Mouse (Mus musculus) kidney, adult 2 months (tissue): ENCODE measurements around the gene Got1.

ENCODE experiments used
- CTCF ChIP-seq: fragments of 200-500 bp; conservative IDR thresholded peaks from 2 replicates; pipeline ENCODE4 v1.5.1; 2011; ENCODE audit warnings: low read depth, mild to moderate bottlenecking, control low read depth, low read length, moderate library complexity, mixed read lengths; ENCODE audit not compliant: insufficient read depth, insufficient read length
- POLR2A ChIP-seq: fragments of 200-500 bp; IDR thresholded peaks from one replicate; pipeline ENCODE4 v1.6.1; 2011; ENCODE audit warnings: low read depth, low read length, control low read depth

DNA sequence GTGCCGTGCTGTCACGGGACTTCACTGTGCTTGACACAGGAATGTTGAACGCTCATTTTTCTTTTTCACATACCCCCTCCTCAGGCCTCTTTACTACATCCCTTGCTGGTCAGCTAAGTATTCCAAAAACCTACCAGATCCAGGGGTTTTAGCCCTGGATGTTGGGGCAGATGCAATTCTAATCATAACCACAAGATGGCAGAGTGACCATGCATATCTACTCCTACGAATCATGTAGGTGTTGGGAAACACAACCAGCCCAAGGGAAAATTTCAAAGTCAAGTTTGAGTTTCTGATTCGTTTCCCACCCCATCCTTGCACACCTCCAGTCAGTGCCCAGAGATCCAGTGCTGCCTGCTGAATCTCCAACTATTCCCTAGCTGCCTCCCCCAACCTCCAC is 28.6 kb downstream of the Got1 start:
- peak; percentile 30; the same call in 1 of the 2 replicates for TF ChIP-seq CTCF
- no peak for TF ChIP-seq POLR2A
